Mouse (Mus musculus) heart, adult 8-10 months (tissue): Measurements from ENCODE around the gene Hist4h4. TPM values are rescaled to one million over a fixed set of nuclear protein-coding genes. Genes with fewer than 3 reads are reported as not detected.
"Not testable (repeated sequence)": the region's sequence is repeated elsewhere in the genome, so short reads cannot be mapped to it uniquely, and the experiment has no call there.

Experiments
- DNase-seq: peaks from one replicate; pipeline ENCODE4 v3.0.0; 2022; ENCODE audit warnings: low spot score
- total RNA-seq, 4 experiments: library from RNA; stranded (reverse); gene quantifications; 2 replicates each; pipeline ENCODE4 v1.2.4; 2022

The Hist4h4 gene
- total RNA-seq, 4 experiments from 2014 or later = 5.9 to 8.4 (median 6.9) TPM

- no peak for DNase-seq
Measured at GRCm38 (mm10) chr6:136815381-136815780, 11.2 kb upstream of the Hist4h4 start.

GRCm38 (mm10) chr6:136813117-136813516 lies 8.9 kb upstream of the Hist4h4 start:
- no peak for DNase-seq

- DNase-seq = no peak
Measured at GRCm38 (mm10) chr6:136811196-136811595, 7.0 kb upstream of the Hist4h4 start.

- DNase-seq = no peak
Measured at GRCm38 (mm10) chr6:136809673-136810072, 5.5 kb upstream of the Hist4h4 start.

- DNase-seq = peak; percentile 48
Measured at GRCm38 (mm10) chr6:136809077-136809476, 4.9 kb upstream of the Hist4h4 start.

GRCm38 (mm10) chr6:136808631-136809046 lies 4.4 kb upstream of the Hist4h4 start:
- peak; percentile 20 for DNase-seq

- peak; percentile 99 for DNase-seq
Measured at GRCm38 (mm10) chr6:136808014-136808417, 3.8 kb upstream of the Hist4h4 start, which contains the start of gene H2afj. Gene H2afj, plus strand, starts transcription at chr6:136808244.

GRCm38 (mm10) chr6:136807395-136808013 lies 3.3 kb upstream of the Hist4h4 start:
- DNase-seq = no peak

GRCm38 (mm10) chr6:136806819-136807218 lies 2.6 kb upstream of the Hist4h4 start:
- DNase-seq = no peak

GRCm38 (mm10) chr6:136805409-136805775 lies 1.2 kb upstream of the Hist4h4 start:
- no peak for DNase-seq

GRCm38 (mm10) chr6:136804705-136805408 lies 642 bp upstream of the Hist4h4 start:
- DNase-seq = no peak

GRCm38 (mm10) chr6:136803093-136803738 lies 999 bp downstream of the Hist4h4 start:
- no peak for DNase-seq

- DNase-seq = no peak
Measured at GRCm38 (mm10) chr6:136801274-136801673, 2.9 kb downstream of the Hist4h4 start.

GRCm38 (mm10) chr6:136800710-136801109 lies 3.5 kb downstream of the Hist4h4 start:
- no peak for DNase-seq

GRCm38 (mm10) chr6:136797874-136798693 lies 6.1 kb downstream of the Hist4h4 start:
- not testable (repeated sequence) for DNase-seq

- no peak for DNase-seq
Measured at GRCm38 (mm10) chr6:136795850-136796249, 8.4 kb downstream of the Hist4h4 start.

GRCm38 (mm10) chr6:136795110-136795509 lies 9.1 kb downstream of the Hist4h4 start:
- no peak for DNase-seq

GRCm38 (mm10) chr6:136793831-136794525 lies 10.2 kb downstream of the Hist4h4 start:
- no peak for DNase-seq

- DNase-seq = no peak
Measured at GRCm38 (mm10) chr6:136792884-136793758, 11.1 kb downstream of the Hist4h4 start.

- peak; percentile 82 for DNase-seq
Measured at GRCm38 (mm10) chr6:136789391-136789971, 14.7 kb downstream of the Hist4h4 start.
